Mouse (Mus musculus): ENCODE results near the gene BC048403. TPM values are rescaled to one million over a fixed set of nuclear protein-coding genes. Genes with fewer than 3 reads are reported as not detected.

BC048403 gene
- 6.7 TPM for polyA plus RNA-seq (2015; fragmentation: Illumina TruSeq; extraction: RNeasy Lipid Tissue Mini Kit (QIAGEN cat#74804); ENCODE audit: insufficient read depth, low replicate concordance)

GRCm38 (mm10) chr10:121739548-121740505, at the start of gene BC048403:
BC048403 (plus strand) TSS chr10:121739937.

Other genes with a start within 250 kb of the BC048403 start
- gene Tbk1, start 153.2 kb upstream of the BC048403 start, polyA plus RNA-seq (2015; fragmentation: Illumina TruSeq; extraction: RNeasy Lipid Tissue Mini Kit (QIAGEN cat#74804); ENCODE audit: insufficient read depth, low replicate concordance), result 90.6 TPM
- 44.6 TPM for gene Xpot, start 113.6 kb upstream of the BC048403 start, polyA plus RNA-seq (2015; fragmentation: Illumina TruSeq; extraction: RNeasy Lipid Tissue Mini Kit (QIAGEN cat#74804); ENCODE audit: insufficient read depth, low replicate concordance)
- not detected for gene D930020B18Rik, start 98.3 kb upstream of the BC048403 start, polyA plus RNA-seq (2015; fragmentation: Illumina TruSeq; extraction: RNeasy Lipid Tissue Mini Kit (QIAGEN cat#74804); ENCODE audit: insufficient read depth, low replicate concordance)